Mouse (Mus musculus) myocyte (in vitro differentiated cells): ENCODE data around the gene Frmd8. TPM values are rescaled to one million over a fixed set of nuclear protein-coding genes. Genes with fewer than 3 reads are reported as not detected.

ENCODE experiments used
- H3K27me3 ChIP-seq: one replicate; pipeline ENCODE4 v1.6.1; 2011; ENCODE audit not compliant: control insufficient read depth, insufficient read depth, insufficient read length
- H3K36me3 ChIP-seq: one replicate; pipeline ENCODE4 v1.6.1; 2011; ENCODE audit not compliant: control insufficient read depth, insufficient read depth
- H3K4me2 ChIP-seq: one replicate; pipeline ENCODE4 v1.6.1; 2011; ENCODE audit warnings: low read depth, control low read depth
- H3K4me3 ChIP-seq: one replicate; pipeline ENCODE4 v1.5.1; 2011; ENCODE audit warnings: mild to moderate bottlenecking, control low read depth, moderate library complexity
- H3K79me2 ChIP-seq: one replicate; pipeline ENCODE4 v1.6.1; 2011; ENCODE audit not compliant: control insufficient read depth, insufficient read depth
- H3ac ChIP-seq: one replicate; pipeline ENCODE4 v1.6.1; 2011; ENCODE audit not compliant: control insufficient read depth, insufficient read length
- CEBPB ChIP-seq: IDR thresholded peaks from 2 replicates; pipeline ENCODE4 v1.6.1; 2011; ENCODE audit warnings: mild to moderate bottlenecking, moderate library complexity; ENCODE audit not compliant: poor library complexity, insufficient read depth, severe bottlenecking
- E2F4 ChIP-seq: IDR thresholded peaks from one replicate; pipeline ENCODE4 v1.6.1; 2011; ENCODE audit warnings: mild to moderate bottlenecking, control low read depth, moderate library complexity; ENCODE audit not compliant: insufficient read depth
- MAX ChIP-seq: IDR thresholded peaks from one replicate; pipeline ENCODE4 v1.6.1; 2011; ENCODE audit warnings: low read depth, mild to moderate bottlenecking, control low read depth
- MYOD1 ChIP-seq, 3 experiments: IDR thresholded peaks; one replicate each; pipeline ENCODE4 v1.6.1; 2011; ENCODE audit warnings: control low read depth in 2 of 3, low read depth in 2 of 3, mild to moderate bottlenecking in 2 of 3, moderate library complexity in 1 of 3; ENCODE audit not compliant: insufficient read length in 2 of 3, control insufficient read depth in 1 of 3
- MYOG ChIP-seq, 3 experiments: IDR thresholded peaks; one replicate each; pipeline ENCODE4 v1.6.1; 2011; ENCODE audit warnings: control low read depth in 2 of 3, low read depth in 2 of 3, mild to moderate bottlenecking in 2 of 3; ENCODE audit not compliant: insufficient read length in 2 of 3, control insufficient read depth in 1 of 3, insufficient read depth in 1 of 3
- POLR2A ChIP-seq: IDR thresholded peaks from one replicate; pipeline ENCODE4 v1.6.1; 2011; ENCODE audit warnings: low read depth, mild to moderate bottlenecking, control low read depth, moderate library complexity; ENCODE audit not compliant: insufficient read length
- POLR2AphosphoS2 ChIP-seq: IDR thresholded peaks from one replicate; pipeline ENCODE4 v1.6.1; 2011; ENCODE audit warnings: low read depth, control low read depth; ENCODE audit not compliant: insufficient read length
- REST ChIP-seq: IDR thresholded peaks from one replicate; pipeline ENCODE4 v1.6.1; 2011; ENCODE audit warnings: mild to moderate bottlenecking, control low read depth, moderate library complexity; ENCODE audit not compliant: insufficient read depth, insufficient read length
- SRF ChIP-seq: IDR thresholded peaks from one replicate; pipeline ENCODE4 v1.6.1; 2011; ENCODE audit warnings: low read depth; ENCODE audit not compliant: control insufficient read depth, insufficient read length
- TCF12 ChIP-seq: IDR thresholded peaks from one replicate; pipeline ENCODE4 v1.6.1; 2011; ENCODE audit warnings: mild to moderate bottlenecking, control low read depth; ENCODE audit not compliant: poor library complexity, insufficient read depth, severe bottlenecking
- TCF3 ChIP-seq: IDR thresholded peaks from one replicate; pipeline ENCODE4 v1.6.1; 2011; ENCODE audit warnings: low read depth, control low read depth; ENCODE audit not compliant: insufficient read length
- USF1 ChIP-seq: IDR thresholded peaks from one replicate; pipeline ENCODE4 v1.6.1; 2011; ENCODE audit warnings: low read depth, mild to moderate bottlenecking, control low read depth, moderate library complexity
- polyA plus RNA-seq: library from polyadenylated mRNA; unstranded; fragments of >200 nt; fragmentation: generic; extraction: Trizol; gene quantifications from one replicate; pipeline ENCODE4 v1.2.1, GENCODE M21; 2012; ENCODE audit warnings: missing spikeins

Gene Frmd8
- polyA plus RNA-seq, 1 experiment, result 22.3 TPM

- Histone ChIP-seq H3ac (peak overlapping the region; percentile 15), H3K36me3 (no peaks in the 10 kb centered on the region), H3K27me3 (no peaks in the 10 kb centered on the region), H3K4me2 (peak overlapping the region; percentile 99), H3K79me2 (peaks cover 42% of the 10 kb centered on the region), H3K4me3 (peak overlapping the region; percentile 100)
- TF ChIP-seq CEBPB (no peak), MAX (no peak), POLR2A (peak; percentile 54), MYOD1 (IDR thresholded peaks at IDR 0.05; ENCODE audit: control insufficient read depth in 1 of 3, insufficient read length in 2 of 3, low read depth in 2 of 3) (peak in 1 of 3 experiments; percentile 20), MYOG (IDR thresholded peaks at IDR 0.05; ENCODE audit: control insufficient read depth in 1 of 3, insufficient read depth in 1 of 3, insufficient read length in 2 of 3, low read depth in 2 of 3) (no peak)
Observed at GRCm38 (mm10) chr19:5848032-5848825, 26.8 kb downstream of the Frmd8 start.

GRCm38 (mm10) chr19:5847306-5847796 is 27.7 kb downstream of the Frmd8 start:
- H3K4me3 ChIP-seq, result peak overlapping the region; percentile 100
- peak overlapping the region; percentile 99 for H3K4me2 ChIP-seq
- H3K36me3 ChIP-seq, result peaks cover 8% of the 10 kb centered on the region
- H3ac ChIP-seq, result peak overlapping the region; percentile 4
- peaks cover 51% of the 10 kb centered on the region for H3K79me2 ChIP-seq
- H3K27me3 ChIP-seq, result no peaks in the 10 kb centered on the region
- TF ChIP-seq E2F4 (no peak), CEBPB (no peak), POLR2A (peak; percentile 12), MAX (no peak), MYOD1 (IDR thresholded peaks at IDR 0.05; ENCODE audit: control insufficient read depth in 1 of 3, insufficient read length in 2 of 3, low read depth in 2 of 3) (no peak), POLR2AphosphoS2 (peak; percentile 44), TCF12 (no peak), TCF3 (no peak)

DNA sequence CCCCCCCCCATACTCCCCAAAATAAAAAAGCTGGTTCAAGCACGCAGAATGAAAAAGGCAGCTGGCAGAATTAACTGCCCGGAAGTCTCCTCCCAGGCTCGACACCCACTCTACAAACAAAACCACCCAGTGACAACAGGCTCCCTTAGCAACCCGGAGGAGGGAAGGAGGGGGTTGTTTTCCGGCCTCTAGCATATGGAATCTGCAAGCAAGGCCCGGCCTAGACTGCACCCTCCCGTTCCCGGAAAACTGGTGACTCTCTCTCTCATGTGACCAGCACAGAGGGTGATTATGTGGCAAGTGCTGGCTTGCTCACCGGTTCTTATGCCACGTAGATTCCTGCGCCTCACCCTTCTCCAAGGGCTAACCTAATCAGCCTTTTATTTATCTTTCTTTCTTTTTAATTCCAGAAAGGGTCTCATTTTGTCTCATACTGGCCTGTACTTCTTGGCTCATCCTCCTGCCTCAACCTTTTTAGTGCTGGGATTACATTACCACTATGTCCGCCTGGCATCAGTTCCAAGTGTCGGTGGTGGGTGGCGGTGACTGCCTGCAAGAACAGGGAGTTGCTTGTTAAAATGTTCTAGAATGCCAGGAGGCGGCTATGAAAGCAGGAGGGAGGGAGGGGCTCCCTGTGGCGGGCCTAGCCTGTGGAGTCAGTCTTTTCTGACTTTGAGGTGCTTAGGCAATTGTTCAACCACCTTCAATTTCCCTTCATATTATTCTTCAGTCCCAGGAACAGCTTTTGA is 28.3 kb downstream of the Frmd8 start:
- H3ac ChIP-seq, result peak overlapping the region; percentile 4
- H3K36me3 ChIP-seq, result peaks cover 13% of the 10 kb centered on the region
- no peaks in the 10 kb centered on the region for H3K27me3 ChIP-seq
- peak overlapping the region; percentile 100 for H3K4me3 ChIP-seq
- peaks cover 57% of the 10 kb centered on the region for H3K79me2 ChIP-seq
- H3K4me2 ChIP-seq, result peak overlapping the region; percentile 99
- TF ChIP-seq MYOG (IDR thresholded peaks at IDR 0.05; ENCODE audit: control insufficient read depth in 1 of 3, insufficient read depth in 1 of 3, insufficient read length in 2 of 3, low read depth in 2 of 3), result peak in 2 of 3 experiments; percentile 62 to 74
- peak; percentile 22 for TF ChIP-seq TCF3
- peak; percentile 33 for TF ChIP-seq POLR2A
- no peak for TF ChIP-seq MAX
- TF ChIP-seq CEBPB, result peak; percentile 70; the same call in 1 of the 2 replicates
- no peak for TF ChIP-seq SRF
- no peak for TF ChIP-seq E2F4
- TF ChIP-seq POLR2AphosphoS2, result no peak
- TF ChIP-seq TCF12, result peak; percentile 77
- TF ChIP-seq MYOD1 (IDR thresholded peaks at IDR 0.05; ENCODE audit: control insufficient read depth in 1 of 3, insufficient read length in 2 of 3, low read depth in 2 of 3), result peak; percentile 16 to 71 (median 33)
- peak; percentile 92 for TF ChIP-seq USF1
- TF ChIP-seq REST, result no peak

- peak overlapping the region; percentile 93 for H3ac ChIP-seq
- TF ChIP-seq CEBPB (no peak), TCF12 (no peak), USF1 (no peak), MAX (no peak), SRF (no peak), REST (no peak)
Observed at GRCm38 (mm10) chr19:5846154-5846553, 28.9 kb downstream of the Frmd8 start.

More at GRCm38 (mm10) chr19:5846154-5846553, 28.9 kb downstream of the Frmd8 start:
- Histone ChIP-seq H3K27me3 (no peaks in the 10 kb centered on the region), H3K4me3 (peak overlapping the region; percentile 100), H3K79me2 (peaks cover 63% of the 10 kb centered on the region), H3K4me2 (peak overlapping the region; percentile 85), H3K36me3 (peaks cover 13% of the 10 kb centered on the region)
